Mouse (Mus musculus) C2C12 (cell line): ENCODE measurements at regions not wholly inside any gene's neighbourhood (a gene's known extent, or its start where the extent isn't known, plus 50 kb on each side); places are given as distances from the start of the nearest gene placed in this dataset.

ENCODE experiments used
- CEBPB ChIP-seq: IDR thresholded peaks from one replicate; pipeline ENCODE4 v1.6.1; 2011; ENCODE audit warnings: low read depth, mild to moderate bottlenecking, control low read depth, moderate library complexity
- CTCF ChIP-seq: IDR thresholded peaks from one replicate; pipeline ENCODE4 v1.5.1; 2011; ENCODE audit not compliant: control insufficient read depth, insufficient read depth, insufficient read length
- MAX ChIP-seq: IDR thresholded peaks from one replicate; pipeline ENCODE4 v1.6.1; 2011; ENCODE audit warnings: mild to moderate bottlenecking, control low read depth
- MYOD1 ChIP-seq: IDR thresholded peaks from one replicate; pipeline ENCODE4 v1.6.1; 2011; ENCODE audit warnings: low read depth; ENCODE audit not compliant: control insufficient read depth, insufficient read length
- MYOG ChIP-seq: IDR thresholded peaks from one replicate; pipeline ENCODE4 v1.6.1; 2011; ENCODE audit not compliant: control insufficient read depth, insufficient read length; ENCODE audit errors: extremely low read depth
- USF1 ChIP-seq: IDR thresholded peaks from one replicate; pipeline ENCODE4 v1.6.1; 2011; ENCODE audit warnings: low read depth, mild to moderate bottlenecking, control low read depth, moderate library complexity

DNA sequence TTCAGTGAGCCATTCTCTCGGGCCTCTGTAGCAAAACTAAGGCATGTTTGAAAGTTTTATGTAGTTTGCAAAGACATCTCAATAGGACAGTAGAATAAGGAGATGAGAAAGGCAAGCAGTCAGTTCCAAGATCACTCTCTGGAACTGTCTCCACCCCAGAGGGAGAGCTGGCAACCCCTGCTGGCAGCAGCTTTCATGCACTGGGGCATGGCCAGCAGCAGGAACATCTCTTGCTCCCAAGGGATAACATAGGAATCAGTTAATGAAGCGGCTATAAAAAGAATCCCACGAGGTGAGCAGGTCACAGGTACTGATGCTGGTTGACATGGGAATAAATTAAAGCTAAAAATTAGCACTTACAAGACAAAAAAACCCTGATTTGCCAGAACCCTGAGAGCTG is 55.1 kb upstream of the Stac start:
- no peak for TF ChIP-seq CTCF
- no peak for TF ChIP-seq MYOG
- TF ChIP-seq MAX: no peak
- TF ChIP-seq USF1: no peak
- no peak for TF ChIP-seq CEBPB
- no peak for TF ChIP-seq MYOD1
